Mouse (Mus musculus): ENCODE measurements around the gene Mgat2. TPM values are rescaled to one million over a fixed set of nuclear protein-coding genes. Genes with fewer than 3 reads are reported as not detected.
"Not testable (repeated sequence)": the region's sequence is repeated elsewhere in the genome, so short reads cannot be mapped to it uniquely, and the experiment has no call there.

Gene Mgat2
- total RNA-seq (2022) = 10 to 100 TPM; 26.7 to 28.9 (median 27.3) TPM

DNA sequence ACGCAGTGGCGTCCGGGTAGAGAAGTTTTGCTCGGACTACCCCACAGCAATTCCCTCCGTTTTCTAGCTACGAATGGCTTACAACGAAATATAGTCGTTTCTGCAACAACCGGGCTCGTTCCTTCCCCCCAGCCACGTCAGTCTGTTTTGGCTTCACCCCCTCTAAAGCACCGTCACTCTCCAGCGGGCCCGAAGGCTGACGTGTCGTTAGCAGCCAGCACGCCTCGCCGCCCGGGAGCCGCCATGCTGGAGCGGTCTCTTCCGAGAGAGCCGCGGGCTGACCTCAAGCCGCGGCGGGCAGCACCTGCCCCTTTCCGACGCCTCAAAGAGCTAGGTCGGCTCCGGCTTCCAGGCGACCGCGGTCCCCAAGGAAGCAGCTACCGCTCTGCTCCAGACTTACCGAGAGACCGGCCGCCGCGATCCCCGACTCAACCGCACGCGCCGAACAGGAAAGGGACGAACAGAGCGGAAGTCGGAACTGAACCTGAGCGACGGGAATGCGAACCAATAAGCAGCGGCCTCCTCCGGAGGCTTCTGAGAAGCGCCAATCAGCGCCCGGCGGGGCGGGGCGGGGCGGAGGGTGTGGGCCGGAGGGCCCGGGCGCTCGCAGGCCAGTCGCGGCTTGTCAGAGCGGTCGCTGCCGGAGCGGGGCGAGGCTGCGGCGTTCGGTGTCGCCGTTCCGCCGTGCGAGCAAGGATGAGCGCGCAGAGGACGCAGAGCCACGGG lies at the start of gene Mgat2, which contains the start of gene Rpl36al:
Gene Mgat2, plus strand, starts transcription at position 575 of the 726 bp plus-strand sequence.
Gene Rpl36al, minus strand, starts transcription at position 501 of the 726 bp plus-strand sequence.
- DNase-seq (ENCODE audit: low spot score in 2 of 2) = peak; percentile 96 to 98

- DNase-seq (ENCODE audit: low spot score in 2 of 2) = no peak
These were observed 44.8 kb upstream of the Mgat2 start for GRCm38 (mm10) chr12:69139201-69139600.

GRCm38 (mm10) chr12:69139841-69140240 lies 44.1 kb upstream of the Mgat2 start:
- DNase-seq (ENCODE audit: low spot score in 2 of 2) = no peak

GRCm38 (mm10) chr12:69143460-69143859 lies 40.5 kb upstream of the Mgat2 start:
- DNase-seq (ENCODE audit: low spot score in 2 of 2) = no peak

DNA sequence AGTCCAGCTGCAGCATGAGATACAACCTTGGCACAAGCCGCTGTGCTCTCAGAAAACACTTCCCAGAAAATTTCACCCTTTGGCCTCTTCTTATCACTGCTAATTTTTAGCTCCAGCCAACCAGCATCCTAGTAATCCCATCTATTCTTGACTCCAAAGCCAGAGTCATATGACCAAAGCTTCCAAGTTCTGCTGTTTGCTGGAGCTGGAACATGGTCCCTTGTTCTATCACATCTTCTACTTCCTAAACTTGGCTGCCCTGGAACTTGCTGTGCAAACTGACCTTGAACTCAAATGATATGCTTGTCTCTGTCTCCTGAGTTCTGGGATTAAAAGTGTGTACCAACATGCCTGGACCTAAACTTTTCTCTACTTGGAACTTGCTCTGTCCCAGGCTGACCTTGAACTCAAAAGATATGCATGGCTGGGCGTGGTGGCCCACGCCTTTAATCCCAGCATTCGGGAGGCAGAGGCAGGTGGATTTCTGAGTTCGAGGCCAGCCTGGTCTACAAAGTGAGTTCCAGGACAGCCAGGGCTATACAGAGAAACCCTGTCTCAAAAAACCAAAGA lies 36.7 kb upstream of the Mgat2 start:
- no peak for DNase-seq (ENCODE audit: low spot score in 2 of 2)

- no peak for DNase-seq (ENCODE audit: low spot score in 2 of 2)
These were observed 33.9 kb upstream of the Mgat2 start for GRCm38 (mm10) chr12:69150049-69150448.

GRCm38 (mm10) chr12:69155923-69156322 lies 28.0 kb upstream of the Mgat2 start:
- DNase-seq (ENCODE audit: low spot score in 2 of 2) = no peak

- no peak for DNase-seq (ENCODE audit: low spot score in 2 of 2)
These were observed 27.5 kb upstream of the Mgat2 start for GRCm38 (mm10) chr12:69156436-69156835.

GRCm38 (mm10) chr12:69157107-69157506 lies 26.9 kb upstream of the Mgat2 start:
- no peak for DNase-seq (ENCODE audit: low spot score in 2 of 2)

DNA sequence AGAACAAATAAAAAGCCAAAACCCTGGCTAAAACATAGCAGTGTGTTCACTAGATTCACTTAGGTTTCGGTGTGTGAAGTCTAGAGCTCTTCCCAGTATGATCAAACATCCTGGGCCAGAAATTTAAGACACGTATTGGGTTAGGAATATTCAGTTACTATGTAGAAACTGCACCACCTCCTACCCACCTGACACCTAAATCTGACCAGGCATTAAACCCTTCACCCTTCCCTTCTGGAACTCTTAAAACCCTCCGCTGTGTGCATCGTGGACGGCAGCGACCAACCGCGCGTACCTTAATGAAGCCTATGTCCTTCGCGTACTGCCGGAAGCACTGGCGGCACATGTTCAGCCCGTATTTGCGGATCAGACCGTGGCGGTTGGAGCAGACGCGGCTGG lies 25.6 kb upstream of the Mgat2 start:
- DNase-seq (ENCODE audit: low spot score in 2 of 2) = no peak

DNA sequence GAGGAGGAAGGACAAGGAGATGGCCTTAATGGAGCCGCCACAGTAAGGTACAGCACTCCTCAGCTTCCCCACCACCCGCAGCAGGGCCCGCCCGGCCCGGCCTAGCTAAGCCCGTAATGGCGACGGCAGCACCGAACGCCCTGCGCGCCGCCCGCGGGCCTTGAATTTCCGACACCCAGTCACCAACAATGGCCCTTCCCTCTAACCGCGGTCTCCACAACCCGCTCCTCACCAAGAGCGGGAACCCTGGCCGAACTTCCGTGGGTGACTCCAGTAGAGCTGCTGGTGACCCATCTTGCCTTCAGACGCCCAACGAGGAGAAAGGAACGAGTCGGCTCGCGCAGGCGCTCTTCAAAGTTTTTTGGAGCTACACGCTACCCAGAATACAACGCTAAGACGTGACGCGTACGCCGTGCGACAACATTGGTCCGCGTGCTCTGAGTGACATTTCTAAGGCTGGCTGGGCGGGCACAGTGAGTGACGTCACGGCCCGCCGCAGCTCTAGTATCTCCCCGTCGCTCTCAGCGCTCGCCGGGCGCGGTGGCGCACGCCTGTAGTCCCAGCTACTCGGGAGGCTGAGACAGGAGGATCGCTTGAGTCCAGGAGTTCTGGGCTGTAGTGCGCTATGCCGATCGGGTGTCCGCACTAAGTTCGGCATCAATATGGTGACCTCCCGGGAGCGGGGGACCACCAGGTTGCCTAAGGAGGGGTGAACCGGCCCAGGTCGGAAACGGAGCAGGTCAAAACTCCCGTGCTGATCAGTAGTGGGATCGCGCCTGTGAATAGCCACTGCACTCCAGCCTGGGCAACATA lies 25.0 kb upstream of the Mgat2 start, which contains the start of gene Rps29:
Gene Rps29, minus strand, starts transcription at position 422 of the 813 bp plus-strand sequence.
- DNase-seq (ENCODE audit: low spot score in 2 of 2) = peak; percentile 98 to 99

GRCm38 (mm10) chr12:69159578-69159940 lies 24.4 kb upstream of the Mgat2 start:
- no peak for DNase-seq (ENCODE audit: low spot score in 2 of 2)

DNA sequence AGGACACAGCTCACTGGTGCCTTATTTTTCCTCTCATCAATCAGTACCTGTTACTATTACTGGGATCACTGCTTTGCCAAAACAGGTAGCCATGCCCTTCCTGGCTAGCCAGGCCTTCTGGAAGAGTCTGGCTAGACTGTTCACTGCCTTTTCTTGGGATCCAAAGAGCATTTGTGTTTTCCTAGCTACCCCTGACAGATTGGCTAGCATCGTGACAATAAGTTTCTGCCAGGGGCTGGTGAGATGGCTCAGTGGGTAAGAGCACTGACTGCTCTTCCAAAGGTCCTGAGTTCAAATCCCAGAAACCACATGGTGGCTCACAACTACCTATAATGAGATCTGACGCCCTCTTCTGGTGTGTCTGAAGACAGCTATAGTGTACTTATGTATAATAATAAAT lies 23.3 kb upstream of the Mgat2 start:
- DNase-seq (ENCODE audit: low spot score in 2 of 2) = not testable (repeated sequence)

- DNase-seq (ENCODE audit: low spot score in 2 of 2) = not testable (repeated sequence)
These were observed 20.4 kb upstream of the Mgat2 start for GRCm38 (mm10) chr12:69163586-69163985.

- no peak for DNase-seq (ENCODE audit: low spot score in 2 of 2)
These were observed 19.1 kb upstream of the Mgat2 start for GRCm38 (mm10) chr12:69164904-69165303.

DNA sequence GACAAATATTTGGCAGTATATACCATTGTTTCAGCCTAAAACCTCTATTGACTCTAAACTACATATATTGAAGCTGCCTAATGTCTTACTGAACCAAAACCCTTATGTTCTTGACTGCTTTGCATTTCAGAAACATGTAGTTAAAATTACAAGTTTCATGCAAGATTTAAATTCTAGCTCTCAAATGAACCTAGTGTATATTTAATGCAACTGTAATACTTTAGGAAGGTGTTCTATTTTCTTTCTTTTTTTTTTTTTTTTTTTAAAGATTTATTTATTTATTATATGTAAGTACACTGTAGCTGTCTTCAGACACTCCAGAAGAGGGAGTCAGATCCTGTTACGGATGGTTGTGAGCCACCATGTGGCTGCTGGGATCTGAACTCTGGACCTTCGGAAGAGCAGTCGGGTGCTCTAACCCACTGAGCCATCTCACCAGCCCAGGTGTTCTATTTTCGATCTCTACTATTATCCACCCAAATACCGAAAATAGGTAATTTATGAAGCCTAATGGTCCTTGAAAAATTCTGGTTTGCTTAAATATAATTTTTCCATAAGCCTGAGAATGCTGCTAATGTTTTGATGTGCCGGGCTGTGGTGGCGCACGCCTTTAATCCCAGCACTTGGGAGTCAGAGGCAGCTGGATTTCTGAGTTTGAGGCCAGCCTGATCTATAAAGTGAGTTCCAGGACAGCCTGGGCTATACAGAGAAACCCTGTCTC lies 16.9 kb upstream of the Mgat2 start:
- not testable (repeated sequence) for DNase-seq (ENCODE audit: low spot score in 2 of 2)

DNA sequence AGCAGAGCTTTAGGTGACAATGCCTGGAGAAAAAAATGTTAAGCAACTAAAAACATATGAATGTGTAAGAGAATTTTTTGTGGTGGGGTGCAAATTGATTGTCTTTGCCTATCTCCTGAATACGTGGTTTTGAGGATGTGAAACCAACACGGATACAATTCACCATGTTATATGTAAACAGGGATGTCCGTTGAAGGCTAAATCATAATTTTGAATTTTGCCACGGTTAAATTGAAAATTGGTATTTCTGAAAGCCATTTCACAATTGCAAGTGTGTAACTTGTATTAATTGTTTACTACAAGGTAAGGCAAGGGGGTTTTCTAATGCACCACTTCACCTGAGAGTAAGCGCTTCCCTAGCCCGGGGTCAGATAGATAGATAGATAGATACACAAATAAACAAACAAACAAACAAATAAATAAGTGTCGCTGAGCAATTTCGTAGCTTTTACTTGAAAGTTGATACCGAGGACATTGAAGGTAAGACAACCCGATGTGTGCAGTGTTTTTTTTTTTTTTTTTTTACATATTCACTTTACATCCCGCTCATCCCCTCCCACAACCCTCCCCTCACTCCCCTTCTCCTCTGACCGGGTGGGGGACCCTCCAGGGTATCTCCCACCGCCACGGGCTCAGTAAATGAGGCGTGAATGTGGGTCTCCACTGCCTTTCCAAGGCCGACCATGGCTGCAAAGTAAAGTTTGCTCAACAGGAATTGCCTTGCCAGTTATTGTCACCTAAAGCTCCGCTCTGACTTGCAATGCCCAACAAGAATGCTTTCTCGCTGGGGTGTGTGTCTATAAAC lies 16.1 kb upstream of the Mgat2 start:
- no peak for DNase-seq (ENCODE audit: low spot score in 2 of 2)

DNA sequence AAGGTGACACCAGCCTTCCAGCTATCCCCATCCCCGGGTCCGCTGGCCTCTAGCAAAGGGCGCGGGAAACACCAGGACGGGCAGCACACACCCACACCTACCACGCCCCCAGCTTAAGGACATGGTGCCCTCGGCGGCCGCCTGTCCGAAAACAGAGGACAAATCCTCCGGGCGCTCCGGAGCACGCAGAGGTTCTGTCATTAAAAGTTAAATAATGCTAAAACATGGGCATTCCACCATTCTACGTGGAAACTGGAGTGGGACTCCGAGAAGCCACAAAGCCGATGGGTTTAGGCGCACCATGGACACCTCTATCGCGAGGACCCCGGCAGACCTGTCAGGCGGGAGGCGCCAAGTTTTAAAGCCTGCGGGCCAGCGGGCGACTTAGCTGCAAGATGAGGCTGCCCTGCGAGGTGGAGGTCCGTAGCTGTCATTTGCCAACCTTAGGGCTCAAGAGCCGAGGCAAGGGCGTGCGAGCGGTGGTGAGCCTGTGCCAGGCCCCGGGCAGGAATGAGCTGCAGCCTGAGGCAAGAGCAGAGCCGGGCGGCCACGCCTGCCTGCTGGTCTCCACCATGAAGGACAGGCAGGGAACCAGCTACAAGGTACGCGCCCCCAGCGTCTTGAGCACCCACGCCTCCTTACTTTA lies 15.4 kb upstream of the Mgat2 start, which contains the start of gene Lrr1:
Gene Lrr1, plus strand, starts transcription at position 354 of the 646 bp plus-strand sequence.
- peak; percentile 72 to 90 for DNase-seq (ENCODE audit: low spot score in 2 of 2)

GRCm38 (mm10) chr12:69171307-69171706 lies 12.7 kb upstream of the Mgat2 start:
- DNase-seq (ENCODE audit: low spot score in 2 of 2) = no peak

DNA sequence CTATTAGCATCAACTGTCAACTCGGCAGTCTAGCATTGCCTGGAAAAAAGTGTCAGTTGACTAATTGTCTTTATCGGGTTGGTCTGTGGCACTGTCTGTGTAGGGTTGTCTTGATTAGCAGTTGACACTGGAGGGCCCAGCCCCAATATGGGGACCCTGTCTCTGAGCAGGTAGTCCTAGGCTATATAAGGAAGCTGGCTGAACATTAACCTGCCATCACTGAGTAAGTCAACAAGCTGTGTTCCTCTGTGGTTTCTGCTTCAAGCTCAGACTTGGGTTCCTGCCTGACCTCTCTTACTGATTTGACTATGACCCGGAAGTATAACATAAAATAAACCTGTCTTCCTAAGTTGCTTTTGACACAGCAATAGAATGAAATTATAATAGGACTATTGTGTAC lies 8.0 kb upstream of the Mgat2 start:
- DNase-seq (ENCODE audit: low spot score in 2 of 2) = no peak

Measured in layer of hippocampus, adult 8-10 months (tissue).